Mouse (Mus musculus): ENCODE measurements at regions not wholly inside any gene's neighbourhood (a gene's known extent, or its start where the extent isn't known, plus 50 kb on each side); places are given as distances from the start of the nearest gene placed in this dataset.
"Not testable (repeated sequence)": the region's sequence is repeated elsewhere in the genome, so short reads cannot be mapped to it uniquely, and the experiment has no call there.

- no peak for ATAC-seq (replicated peaks; ENCODE audit: low FRiP score, low TSS enrichment, poor library complexity, severe bottlenecking)
Measured at GRCm38 (mm10) chr5:97330074-97330473, 62.1 kb downstream of the Naa11 start.

GRCm38 (mm10) chr5:97325831-97326230 lies 66.3 kb downstream of the Naa11 start:
- no peak for ATAC-seq (replicated peaks; ENCODE audit: low FRiP score, low TSS enrichment, poor library complexity, severe bottlenecking)

GRCm38 (mm10) chr5:97323873-97324272 lies 68.3 kb downstream of the Naa11 start:
- ATAC-seq (replicated peaks; ENCODE audit: low FRiP score, low TSS enrichment, poor library complexity, severe bottlenecking), result no peak

- ATAC-seq (replicated peaks; ENCODE audit: low FRiP score, low TSS enrichment, poor library complexity, severe bottlenecking), result no peak
Measured at GRCm38 (mm10) chr5:97319816-97320487, 72.2 kb downstream of the Naa11 start.

- ATAC-seq (replicated peaks; ENCODE audit: low FRiP score, low TSS enrichment, poor library complexity, severe bottlenecking), result no peak
Measured at GRCm38 (mm10) chr5:97306902-97307301, 85.3 kb downstream of the Naa11 start.

GRCm38 (mm10) chr5:97304921-97305320 lies 87.3 kb downstream of the Naa11 start:
- ATAC-seq (replicated peaks; ENCODE audit: low FRiP score, low TSS enrichment, poor library complexity, severe bottlenecking), result no peak

GRCm38 (mm10) chr5:97301621-97302020 lies 90.6 kb downstream of the Naa11 start:
- no peak for ATAC-seq (replicated peaks; ENCODE audit: low FRiP score, low TSS enrichment, poor library complexity, severe bottlenecking)

GRCm38 (mm10) chr5:97300861-97301260 lies 91.3 kb downstream of the Naa11 start:
- ATAC-seq (replicated peaks; ENCODE audit: low FRiP score, low TSS enrichment, poor library complexity, severe bottlenecking), result no peak

GRCm38 (mm10) chr5:97300114-97300840 lies 91.9 kb downstream of the Naa11 start:
- ATAC-seq (replicated peaks; ENCODE audit: low FRiP score, low TSS enrichment, poor library complexity, severe bottlenecking), result peak; percentile 80

- no peak for ATAC-seq (replicated peaks; ENCODE audit: low FRiP score, low TSS enrichment, poor library complexity, severe bottlenecking)
Measured at GRCm38 (mm10) chr5:97299631-97300030, 92.5 kb downstream of the Naa11 start.

- ATAC-seq (replicated peaks; ENCODE audit: low FRiP score, low TSS enrichment, poor library complexity, severe bottlenecking), result no peak
Measured at GRCm38 (mm10) chr5:97296213-97296612, 96.0 kb downstream of the Naa11 start.

- ATAC-seq (replicated peaks; ENCODE audit: low FRiP score, low TSS enrichment, poor library complexity, severe bottlenecking), result no peak
Measured at GRCm38 (mm10) chr5:97290166-97290681, 102.0 kb downstream of the Naa11 start.

- no peak for ATAC-seq (replicated peaks; ENCODE audit: low FRiP score, low TSS enrichment, poor library complexity, severe bottlenecking)
Measured at GRCm38 (mm10) chr5:97289401-97290165, 102.6 kb downstream of the Naa11 start.

- no peak for ATAC-seq (replicated peaks; ENCODE audit: low FRiP score, low TSS enrichment, poor library complexity, severe bottlenecking)
Measured at GRCm38 (mm10) chr5:97279455-97279854, 112.7 kb downstream of the Naa11 start.

- ATAC-seq (replicated peaks; ENCODE audit: low FRiP score, low TSS enrichment, poor library complexity, severe bottlenecking), result no peak
Measured at GRCm38 (mm10) chr5:97277795-97278572, 114.2 kb downstream of the Naa11 start.

GRCm38 (mm10) chr5:97276724-97277123 lies 115.5 kb downstream of the Naa11 start:
- ATAC-seq (replicated peaks; ENCODE audit: low FRiP score, low TSS enrichment, poor library complexity, severe bottlenecking), result no peak

- ATAC-seq (replicated peaks; ENCODE audit: low FRiP score, low TSS enrichment, poor library complexity, severe bottlenecking), result not testable (repeated sequence)
Measured at GRCm38 (mm10) chr5:97264666-97265065, 127.5 kb downstream of the Naa11 start.

GRCm38 (mm10) chr5:97257106-97257505 lies 135.1 kb downstream of the Naa11 start:
- no peak for ATAC-seq (replicated peaks; ENCODE audit: low FRiP score, low TSS enrichment, poor library complexity, severe bottlenecking)

GRCm38 (mm10) chr5:97256445-97257060 lies 135.6 kb downstream of the Naa11 start:
- no peak for ATAC-seq (replicated peaks; ENCODE audit: low FRiP score, low TSS enrichment, poor library complexity, severe bottlenecking)
